12 mouse cellular contexts compared by ENCODE assay signal in genomic region chr1:165966156-165966914, GRCm38 (mm10). TPM values are rescaled to one million over a fixed set of nuclear protein-coding genes. Genes with fewer than 3 reads are reported as not detected.
DNase-seq lines count a peak whose midpoint lies in the region; ATAC-seq and TF ChIP-seq lines count a peak whose summit lies in the region.
"Had no signal": no experiment of that assay in that cellular context is flagged by ENCODE, and none has a peak within 500 bp of the region (broad histone marks: within the 10 kb centered on the region; RNA-seq: fewer than 3 reads in every experiment).

No protein-coding gene starts in this region.

- H3K36me3 ChIP-seq in midbrain, embryonic 10.5 days = peaks cover 6% of the 10 kb centered on the region
- H3K36me3 ChIP-seq in midbrain, postnatal 0 days (ENCODE audit: insufficient read depth, low read length) = no peaks in the 10 kb centered on the region
- H3K36me3 ChIP-seq in forebrain, embryonic 11.5 days (ENCODE audit: control insufficient read depth, insufficient read depth, low read length) = no peaks in the 10 kb centered on the region
- no peaks in the 10 kb centered on the region for H3K36me3 ChIP-seq in hindbrain, embryonic 14.5 days (replicated peaks; ENCODE audit: control insufficient read depth, insufficient read depth)
- no peaks in the 10 kb centered on the region for H3K36me3 ChIP-seq in neural tube, embryonic 14.5 days (ENCODE audit: control insufficient read depth, insufficient read depth, low read length)
- peaks cover 3% of the 10 kb centered on the region; the same call in 1 of the 2 replicates for H3K36me3 ChIP-seq in heart, embryonic 10.5 days
- H3K36me3 ChIP-seq: intestine, embryonic 15.5 days had no signal

- no peak overlapping the region for H3K4me2 ChIP-seq in midbrain, postnatal 0 days (ENCODE audit: low read depth, low read length, poor library complexity, severe bottlenecking)
- H3K4me2 ChIP-seq in forebrain, embryonic 11.5 days (ENCODE audit: low read depth, low read length, severe bottlenecking) = no peak overlapping the region
- no peak overlapping the region for H3K4me2 ChIP-seq in hindbrain, embryonic 14.5 days (replicated peaks)
- no peak overlapping the region for H3K4me2 ChIP-seq in neural tube, embryonic 14.5 days (ENCODE audit: low read depth, low read length)
- H3K4me2 ChIP-seq: embryonic facial prominence, embryonic 13.5 days; intestine, embryonic 15.5 days had no signal

- H3K27me3 ChIP-seq in midbrain, embryonic 10.5 days (ENCODE audit: low read depth, poor library complexity, severe bottlenecking) = no peaks in the 10 kb centered on the region; the same call in 1 of the 2 replicates
- no peaks in the 10 kb centered on the region for H3K27me3 ChIP-seq in midbrain, postnatal 0 days (ENCODE audit: insufficient read depth, low read length)
- no peaks in the 10 kb centered on the region for H3K27me3 ChIP-seq in forebrain, embryonic 11.5 days (ENCODE audit: control insufficient read depth, insufficient read depth, low read length)
- H3K27me3 ChIP-seq in hindbrain, embryonic 14.5 days (ENCODE audit: control insufficient read depth, insufficient read depth, low read length) = peaks cover 3% of the 10 kb centered on the region; the same call in 1 of the 2 replicates
- no peaks in the 10 kb centered on the region for H3K27me3 ChIP-seq in neural tube, embryonic 14.5 days (ENCODE audit: control insufficient read depth, insufficient read depth, low read length)
- H3K27me3 ChIP-seq in heart, embryonic 10.5 days (ENCODE audit: insufficient read depth, poor library complexity, severe bottlenecking) = no peaks in the 10 kb centered on the region
- H3K27me3 ChIP-seq: embryonic facial prominence, embryonic 13.5 days; intestine, embryonic 15.5 days had no signal

- no peak overlapping the region for H3K27ac ChIP-seq in midbrain, embryonic 10.5 days (replicated peaks)
- no peak overlapping the region for H3K27ac ChIP-seq in midbrain, postnatal 0 days (ENCODE audit: low read depth, low read length)
- peak overlapping the region; percentile 73; the same call in 1 of the 2 replicates for H3K27ac ChIP-seq in forebrain, embryonic 11.5 days (ENCODE audit: low read depth, low read length)
- H3K27ac ChIP-seq in hindbrain, embryonic 14.5 days = peak overlapping the region; percentile 2; the same call in 1 of the 2 replicates
- no peak overlapping the region for H3K27ac ChIP-seq in neural tube, embryonic 14.5 days (ENCODE audit: low read depth, low read length)
- H3K27ac ChIP-seq in heart, embryonic 10.5 days = no peak overlapping the region
- H3K27ac ChIP-seq: embryonic facial prominence, embryonic 13.5 days; intestine, embryonic 15.5 days had no signal

- H3K9me3 ChIP-seq in midbrain, embryonic 10.5 days (replicated peaks) = peaks cover 3% of the 10 kb centered on the region; the same call in 1 of the 2 replicates
- H3K9me3 ChIP-seq in midbrain, postnatal 0 days (ENCODE audit: low read length) = no peaks in the 10 kb centered on the region
- no peaks in the 10 kb centered on the region for H3K9me3 ChIP-seq in forebrain, embryonic 11.5 days (ENCODE audit: control insufficient read depth, low read length)
- H3K9me3 ChIP-seq in hindbrain, embryonic 14.5 days (ENCODE audit: control insufficient read depth, low read length) = 0 out of 2 replicates have a peak, but pooled peaks cover 3% of the 10 kb centered on the region
- no peaks in the 10 kb centered on the region for H3K9me3 ChIP-seq in neural tube, embryonic 14.5 days (ENCODE audit: control insufficient read depth, low read length)
- H3K9me3 ChIP-seq in heart, embryonic 10.5 days = no peaks in the 10 kb centered on the region
- H3K9me3 ChIP-seq: embryonic facial prominence, embryonic 13.5 days; G1E; intestine, embryonic 15.5 days had no signal

- H3K4me1 ChIP-seq in midbrain, embryonic 10.5 days = peaks cover 27% of the 10 kb centered on the region
- H3K4me1 ChIP-seq in midbrain, postnatal 0 days (ENCODE audit: insufficient read depth, low read length) = 0 out of 2 replicates have a peak, but pooled peaks cover 4% of the 10 kb centered on the region
- H3K4me1 ChIP-seq in forebrain, embryonic 11.5 days (replicated peaks; ENCODE audit: control insufficient read depth, insufficient read depth, low read length) = peaks cover 4% of the 10 kb centered on the region; the same call in 1 of the 2 replicates
- H3K4me1 ChIP-seq in hindbrain, embryonic 14.5 days (replicated peaks; ENCODE audit: control insufficient read depth, insufficient read depth, low read length) = peaks cover 9% of the 10 kb centered on the region; the same call in 1 of the 2 replicates
- no peaks in the 10 kb centered on the region for H3K4me1 ChIP-seq in neural tube, embryonic 14.5 days (ENCODE audit: control insufficient read depth, insufficient read depth, low read length)
- H3K4me1 ChIP-seq in heart, embryonic 10.5 days = peaks cover 11% of the 10 kb centered on the region
- H3K4me1 ChIP-seq: embryonic facial prominence, embryonic 13.5 days; intestine, embryonic 15.5 days had no signal

- no peak overlapping the region for H3K4me3 ChIP-seq in midbrain, embryonic 10.5 days
- no peak overlapping the region for H3K4me3 ChIP-seq in midbrain, postnatal 0 days (ENCODE audit: low read depth, low read length)
- no peak overlapping the region for H3K4me3 ChIP-seq in forebrain, embryonic 11.5 days (ENCODE audit: low read depth, low read length)
- H3K4me3 ChIP-seq in hindbrain, embryonic 14.5 days (replicated peaks; ENCODE audit: low read length) = no peak overlapping the region
- no peak overlapping the region for H3K4me3 ChIP-seq in neural tube, embryonic 14.5 days (ENCODE audit: low read depth, low read length)
- no peak overlapping the region for H3K4me3 ChIP-seq in heart, embryonic 10.5 days
- H3K4me3 ChIP-seq: embryonic facial prominence, embryonic 13.5 days; intestine, embryonic 15.5 days; myocyte had no signal

- WGBS in midbrain, embryonic 10.5 days = 65% methylated on average over 5 of the region's 5 CpGs
- WGBS in midbrain, postnatal 0 days = 37% methylated on average over 5 of the region's 5 CpGs
- WGBS in forebrain, embryonic 11.5 days = 31% methylated on average over 5 of the region's 5 CpGs
- WGBS in hindbrain, embryonic 14.5 days = 33% methylated on average over 5 of the region's 5 CpGs
- WGBS in neural tube, embryonic 14.5 days = 19% methylated on average over 5 of the region's 5 CpGs
- WGBS in heart, embryonic 10.5 days = 81% methylated on average over 5 of the region's 5 CpGs

- ATAC-seq in midbrain, postnatal 0 days (ENCODE audit: low FRiP score) = no peak
- peak; percentile 97 for ATAC-seq in forebrain, embryonic 11.5 days (replicated peaks; ENCODE audit: low FRiP score)
- ATAC-seq in hindbrain, embryonic 14.5 days (ENCODE audit: low FRiP score) = no peak; the same call in 1 of the 2 replicates
- ATAC-seq in neural tube, embryonic 14.5 days (ENCODE audit: low read depth) = peak; percentile 51; the same call in 1 of the 2 replicates
- ATAC-seq: intestine, embryonic 15.5 days had no signal

- TF ChIP-seq CTCF in midbrain, postnatal 0 days (IDR thresholded peaks at IDR 0.05) = no peak

- no peak overlapping the region for H3K9ac ChIP-seq in midbrain, postnatal 0 days (replicated peaks; ENCODE audit: low read length, poor library complexity, severe bottlenecking)
- H3K9ac ChIP-seq in forebrain, embryonic 11.5 days (ENCODE audit: low read length) = no peak overlapping the region
- H3K9ac ChIP-seq in hindbrain, embryonic 14.5 days = no peak overlapping the region
- H3K9ac ChIP-seq in neural tube, embryonic 14.5 days (replicated peaks; ENCODE audit: low read depth, low read length) = no peak overlapping the region
- H3K9ac ChIP-seq: embryonic facial prominence, embryonic 13.5 days; intestine, embryonic 15.5 days had no signal

- peak; percentile 14 for DNase-seq in midbrain, embryonic 10.5 days (ENCODE audit: low spot score)
- no peak for DNase-seq in midbrain, postnatal 0 days (ENCODE audit: low spot score)
- peak; percentile 68 for DNase-seq in forebrain, embryonic 11.5 days (ENCODE audit: low spot score)
- DNase-seq in hindbrain, embryonic 14.5 days (ENCODE audit: low spot score) = peak; percentile 36
- no peak for DNase-seq in spleen, adult 12 weeks (ENCODE audit: low spot score)
- no peak for DNase-seq in urinary bladder, adult 2 months (ENCODE audit: low spot score)
- DNase-seq in heart, embryonic 10.5 days (ENCODE audit: low spot score) = no peak

RNA-seq across cellular contexts. Expression of gene Pou2f1, which starts 36.1 kb away (rescaled TPM):
- 28.0 and 31.2 TPM in 2 replicates for polyA plus RNA-seq in midbrain, embryonic 10.5 days (2016; fragmentation: Nextera tagmentation; extraction: Ambion mirVana)
- 26.8 and 27.2 TPM in 2 replicates for total RNA-seq in midbrain, postnatal 0 days (2014; rRNA removed)
- polyA plus RNA-seq in midbrain, postnatal 0 days (2015; fragmentation: Nextera tagmentation; extraction: Ambion mirVana) = 17.3 and 21.5 TPM in 2 replicates
- polyA plus RNA-seq in forebrain, embryonic 11.5 days (2014; fragmentation: Nextera tagmentation; extraction: Ambion mirVana) = 32.3 and 35.0 TPM in 2 replicates
- polyA plus RNA-seq in hindbrain, embryonic 14.5 days (2014; fragmentation: Nextera tagmentation; extraction: Ambion mirVana) = 18.1 and 19.2 TPM in 2 replicates
- 19.6 and 20.9 TPM in 2 replicates for polyA plus RNA-seq in neural tube, embryonic 14.5 days (2014; fragmentation: Nextera tagmentation; extraction: Ambion mirVana)
- 3.0 and 4.7 TPM in 2 replicates for polyA plus RNA-seq in urinary bladder, adult 2 months (2012; rRNA removed)
- 12.9 and 18.4 TPM in 2 replicates for polyA plus RNA-seq in heart, embryonic 10.5 days (2016; fragmentation: Nextera tagmentation; extraction: Ambion mirVana)

Comparison
In these comparisons a context has a peak if more than half of its experiments do, and no peak if none do; other contexts are left out.
1. DNase-seq: peak in midbrain, embryonic 10.5 days (single experiment), forebrain, embryonic 11.5 days (single experiment) and hindbrain, embryonic 14.5 days (single experiment); none in midbrain, postnatal 0 days (single experiment), spleen, adult 12 weeks (single experiment), urinary bladder, adult 2 months (single experiment) and heart, embryonic 10.5 days (single experiment).
2. H3K27ac ChIP-seq: peak in forebrain, embryonic 11.5 days (single experiment) and hindbrain, embryonic 14.5 days (single experiment); none in midbrain, embryonic 10.5 days (single experiment), midbrain, postnatal 0 days (single experiment), neural tube, embryonic 14.5 days (single experiment) and heart, embryonic 10.5 days (single experiment).
3. ATAC-seq: peak in forebrain, embryonic 11.5 days (single experiment) and neural tube, embryonic 14.5 days (single experiment); none in midbrain, postnatal 0 days (single experiment) and hindbrain, embryonic 14.5 days (single experiment).